Mouse (Mus musculus) embryonic stem cell, embryonic (primary cell): ENCODE measurements around the gene Fam120c.

Experiments used
- CTCF ChIA-PET, 4 experiments: fragments of 300-600 bp in 2 of 4; fragments of 350-600 bp in 2 of 4; sonication (Branson Sonifier 250); formaldehyde crosslinking; loops; one replicate each; lab custom pipeline; 2022; ENCODE audit warnings: inconsistent platforms in 2 of 4; lab: Charles Lee
- POLR2A ChIA-PET, 4 experiments: fragments of 300-600 bp in 2 of 4; fragments of 350-600 bp in 2 of 4; sonication (Branson Sonifier 250); formaldehyde crosslinking; loops; one replicate each; lab custom pipeline; 2022; ENCODE audit warnings: antibody characterized with exemption in 4 of 4, inconsistent platforms in 1 of 4; lab: Charles Lee

Fam120c gene

GRCm38 (mm10) chrX:151513066-151513465 lies 169.1 kb downstream of the Fam120c start:
- ChIA-PET POLR2A (interaction anchor here in 1 of 4 experiments (1.6 kb wide), 1 partner anchor 20 kb away, joined by 7 read pairs; no protein-coding TSS in a partner anchor), CTCF (no interaction called here)

- CTCF ChIA-PET = no interaction called here
- POLR2A ChIA-PET = interaction anchor here in 1 of 4 experiments (0.6 to 1.6 kb wide), 3 partner anchors 14 to 341 kb away, joined by 4 to 7 read pairs (median 4); no protein-coding TSS in a partner anchor
Measured at GRCm38 (mm10) chrX:151513694-151514093, 169.7 kb downstream of the Fam120c start.

- CTCF ChIA-PET = no interaction called here
- POLR2A ChIA-PET = interaction anchor here in 2 of 4 experiments (0.5 to 1.3 kb wide), 2 partner anchors 47 to 285 kb away, joined by 3 to 9 read pairs; no protein-coding TSS in a partner anchor
Measured at GRCm38 (mm10) chrX:151518181-151518580, 174.2 kb downstream of the Fam120c start.

GRCm38 (mm10) chrX:151520127-151520457 lies 176.1 kb downstream of the Fam120c start:
- CTCF ChIA-PET = no interaction called here
- POLR2A ChIA-PET = interaction anchor here (0.5 to 4.2 kb wide), 47 partner anchors 8 to 1249 kb away, joined by 3 to 74 read pairs (median 4); partner anchors contain the start of genes Fam120c (in 2 of the 4), Huwe1 (in 2 of the 4), Kantr (in 2 of the 4) and Gnl3l (in 1 of the 4)

GRCm38 (mm10) chrX:151520458-151521322 lies 176.7 kb downstream of the Fam120c start, which contains the start of gene Phf8:
Gene Phf8, plus strand, starts transcription at chrX:151520672.
- CTCF ChIA-PET = interaction anchor here in 1 of 4 experiments (1.4 kb wide), 1 partner anchor 391 kb away, joined by 3 read pairs; no protein-coding TSS in a partner anchor
- POLR2A ChIA-PET = interaction anchor here (0.5 to 4.2 kb wide), 80 partner anchors 8 to 1517 kb away, joined by 3 to 74 read pairs (median 4); partner anchors contain the start of genes Huwe1 (in 3 of the 4), Fam120c (in 2 of the 4), Gnl3l (in 2 of the 4) and Kantr (in 2 of the 4)
